Comparison of ENCODE assay signal across 18 mouse cellular contexts in genomic region chr11:77648878-77649277, GRCm38 (mm10). TPM values are rescaled to one million over a fixed set of nuclear protein-coding genes. Genes with fewer than 3 reads are reported as not detected.
A peak's percentile ranks its signal among the peaks of the same experiment; 100 is the strongest.
DNase-seq lines count a peak whose midpoint lies in the region.
"Had no signal": no experiment of that assay in that cellular context is flagged by ENCODE, and none has a peak within 500 bp of the region (broad histone marks: within the 10 kb centered on the region; RNA-seq: fewer than 3 reads in every experiment).

No protein-coding gene starts in this region.

- DNase-seq in adrenal gland, adult 2 months = peak; percentile 59
- no peak for DNase-seq in adrenal gland, adult 18-20 months (ENCODE audit: low spot score in 2 of 2)
- DNase-seq in 3T3-L1 (ENCODE audit: low read depth, low spot score) (peak; percentile 35), NIH3T3 (ENCODE audit: low read depth) (peak; percentile 45)
- peak; percentile 36 for DNase-seq in adrenal gland, postnatal 25 days
- DNase-seq in left cerebral cortex, adult 18-20 months (ENCODE audit: low spot score in 2 of 2) = no peak
- no peak for DNase-seq in ovary, postnatal 10 days (ENCODE audit: low spot score)
- DNase-seq: cerebellum, adult 11 months; cerebellum, adult 2 months; cerebellum, adult 9-11 months; cerebellum, postnatal 25 days; forebrain, postnatal 0 days; gastrocnemius, postnatal 25 days; heart, adult 18-20 months; heart, postnatal 10 days; heart, postnatal 36 days; kidney, adult 11 months; kidney, adult 8-10 months had no signal

RNA-seq across cellular contexts. Expression of gene Nufip2, which starts 37.1 kb away (rescaled TPM):
- total RNA-seq in adrenal gland, adult 2 months (2021) = 100 to 1,000 TPM in 1 of 2 experiments, 10 to 100 TPM in 1; 63.7 to 111 TPM
- polyA plus RNA-seq in adrenal gland, adult 2 months (2012; rRNA removed) = 21.9 and 25.4 TPM in 2 replicates
- total RNA-seq in adrenal gland, adult 18-20 months (2021) = 10 to 100 TPM; 71.1 to 98.0 TPM
- total RNA-seq in adrenal gland, postnatal 25 days (2021) = 92.9 and 94.1 TPM in 2 replicates
- total RNA-seq in left cerebral cortex, adult 18-20 months (2021) = 10 to 100 TPM; 66.4 to 68.7 TPM

RNA-seq across cellular contexts. Expression of gene Taok1, which starts 41.3 kb away (rescaled TPM):
- total RNA-seq in adrenal gland, adult 2 months (2021) = 10 to 100 TPM; 45.9 to 51.0 TPM
- 2.2 and 2.8 TPM in 2 replicates for polyA plus RNA-seq in adrenal gland, adult 2 months (2012; rRNA removed)
- 10 to 100 TPM; 47.6 to 51.3 TPM for total RNA-seq in adrenal gland, adult 18-20 months (2021)
- 51.4 and 60.2 TPM in 2 replicates for total RNA-seq in adrenal gland, postnatal 25 days (2021)
- total RNA-seq in left cerebral cortex, adult 18-20 months (2021) = 100 to 1,000 TPM in 1 of 2 experiments, 10 to 100 TPM in 1; 98.1 to 102 TPM

Comparison
In these comparisons a context has a peak if more than half of its experiments do, and no peak if none do; other contexts are left out.
1. DNase-seq: peak in adrenal gland, adult 2 months (single experiment), 3T3-L1 (single experiment), NIH3T3 (single experiment) and adrenal gland, postnatal 25 days (single experiment); none in adrenal gland, adult 18-20 months (0 of 2), left cerebral cortex, adult 18-20 months (0 of 2) and ovary, postnatal 10 days (single experiment).